Mouse (Mus musculus) small intestine, adult 2 months (tissue): Measurements from ENCODE around the gene Akap6.

Experiments used
- CTCF ChIP-seq: fragments of 200-500 bp; IDR thresholded peaks from 2 replicates; pipeline ENCODE4 v1.5.1; 2012; ENCODE audit warnings: low read depth, mild to moderate bottlenecking, control low read depth, inconsistent platforms, low read length, moderate library complexity, mixed read lengths; ENCODE audit not compliant: insufficient replicate concordance, insufficient read length; ENCODE audit errors: extremely low read depth
- POLR2A ChIP-seq: fragments of 200-500 bp; IDR thresholded peaks from 2 replicates; pipeline ENCODE4 v1.6.1; 2012; ENCODE audit warnings: low read depth, mild to moderate bottlenecking, control low read depth, inconsistent platforms, low read length, moderate library complexity

GRCm38 (mm10) chr12:53070907-53071306, 371.7 kb downstream of the Akap6 start:
- TF ChIP-seq POLR2A (no peak), CTCF (no peak)
